Mouse (Mus musculus) common myeloid progenitor, adult 5-6 weeks (primary cell): ENCODE data around the gene Gm27179. TPM values are rescaled to one million over a fixed set of nuclear protein-coding genes. Genes with fewer than 3 reads are reported as not detected.
A peak's percentile ranks its signal among the peaks of the same experiment; 100 is the strongest.
"Not testable (repeated sequence)": the region's sequence is repeated elsewhere in the genome, so short reads cannot be mapped to it uniquely, and the experiment has no call there.

Experiments
- ATAC-seq: replicated peaks from 2 replicates; pipeline ENCODE4 v1.8.0; 2016; ENCODE audit warnings: low read depth, mild to moderate bottlenecking, moderate TSS enrichment, inconsistent platforms; ENCODE audit not compliant: poor library complexity, severe bottlenecking
- total RNA-seq: library from RNA; stranded (forward); fragments of 200-1000, 187-1606 nt; gene quantifications from 2 replicates; pipeline ENCODE4 v1.2.3, GENCODE M21; 2017

Gene Gm27179
- total RNA-seq, 1 experiment from 2014 or later: not detected

GRCm38 (mm10) chr14:69485466-69486135 lies 26.7 kb downstream of the Gm27179 start:
- peak; percentile 87 for ATAC-seq

DNA sequence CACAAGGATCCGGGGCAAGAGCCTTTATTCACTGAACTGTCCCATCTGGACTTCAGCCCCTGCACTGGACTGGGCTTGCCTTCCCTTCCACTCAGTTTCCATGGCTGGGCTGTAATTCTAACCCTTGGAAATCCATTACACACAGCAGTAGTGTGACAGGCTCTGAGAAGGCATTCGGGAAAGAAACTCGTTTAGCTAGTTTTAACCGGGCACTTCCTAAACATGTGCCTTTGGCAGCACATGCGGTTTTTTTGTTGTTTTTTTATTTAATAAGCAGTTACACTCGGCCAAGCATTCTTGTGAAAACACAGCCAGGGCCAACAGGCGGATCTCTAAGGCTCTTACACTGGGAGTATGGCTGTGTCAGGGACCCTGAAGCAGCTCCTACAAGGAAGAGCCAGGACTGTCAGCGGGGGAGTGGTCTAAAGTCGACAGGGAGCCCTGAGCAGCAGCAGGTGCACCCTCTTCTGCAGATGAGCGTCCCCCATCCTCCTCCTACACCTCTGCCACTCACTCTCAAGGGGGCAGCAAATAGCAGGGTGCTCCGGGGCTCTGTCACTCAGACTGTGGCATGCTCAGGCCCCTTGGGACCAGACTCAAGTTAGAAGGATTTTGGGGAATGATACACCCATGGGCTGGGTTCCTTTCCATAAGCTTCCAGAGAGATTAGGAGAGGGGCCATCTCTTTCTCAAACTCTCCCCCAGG lies 38.3 kb downstream of the Gm27179 start:
- ATAC-seq: peak; percentile 30; the same call in 1 of the 2 replicates

DNA sequence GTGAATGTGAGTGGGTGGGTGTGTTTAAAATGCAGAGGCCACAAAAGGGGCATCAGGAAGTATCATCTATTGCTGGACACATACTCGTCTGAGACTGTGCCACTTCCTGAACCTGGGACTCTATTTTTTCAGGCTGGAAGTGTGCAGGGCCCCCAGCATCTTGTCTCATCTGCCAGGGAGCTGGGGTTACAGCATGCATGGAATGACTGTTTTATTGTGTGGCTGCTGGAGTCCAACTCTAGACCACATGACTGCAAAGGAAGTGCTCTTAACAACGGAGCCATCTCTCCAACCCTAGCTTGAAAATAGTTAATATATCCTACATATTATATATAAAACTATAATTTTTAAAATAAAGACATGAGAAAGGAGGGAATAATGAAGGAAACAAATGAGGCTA lies 39.0 kb downstream of the Gm27179 start:
- not testable (repeated sequence) for ATAC-seq

DNA sequence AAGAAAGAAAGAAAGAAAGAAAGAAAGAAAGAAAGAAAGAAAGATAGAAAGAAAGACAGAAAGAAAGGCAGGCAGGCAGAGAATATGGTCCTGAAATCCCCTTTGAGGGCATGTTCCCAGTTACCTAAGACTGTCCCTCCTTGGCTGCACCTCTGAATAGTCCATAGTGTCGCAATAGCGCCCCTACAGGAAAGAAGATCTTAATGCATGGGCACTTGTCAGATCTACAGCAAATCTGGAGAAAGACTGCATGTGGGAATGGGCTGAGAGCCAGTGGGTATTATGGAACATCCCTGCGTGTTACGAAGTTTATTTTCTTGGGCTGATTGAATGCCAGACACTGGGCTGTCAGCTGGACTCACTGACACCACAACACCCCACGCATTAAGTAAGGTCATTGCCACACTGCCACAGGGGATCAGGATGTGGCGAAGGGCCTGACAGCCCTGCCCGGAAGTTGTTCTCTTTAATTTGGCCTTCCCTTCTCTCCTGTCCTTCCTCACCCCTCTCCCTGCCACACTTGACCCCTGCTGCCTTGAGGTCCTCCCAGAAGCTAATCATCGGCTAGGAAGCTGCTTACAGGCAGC lies 42.1 kb downstream of the Gm27179 start:
- peak; percentile 53 for ATAC-seq

DNA sequence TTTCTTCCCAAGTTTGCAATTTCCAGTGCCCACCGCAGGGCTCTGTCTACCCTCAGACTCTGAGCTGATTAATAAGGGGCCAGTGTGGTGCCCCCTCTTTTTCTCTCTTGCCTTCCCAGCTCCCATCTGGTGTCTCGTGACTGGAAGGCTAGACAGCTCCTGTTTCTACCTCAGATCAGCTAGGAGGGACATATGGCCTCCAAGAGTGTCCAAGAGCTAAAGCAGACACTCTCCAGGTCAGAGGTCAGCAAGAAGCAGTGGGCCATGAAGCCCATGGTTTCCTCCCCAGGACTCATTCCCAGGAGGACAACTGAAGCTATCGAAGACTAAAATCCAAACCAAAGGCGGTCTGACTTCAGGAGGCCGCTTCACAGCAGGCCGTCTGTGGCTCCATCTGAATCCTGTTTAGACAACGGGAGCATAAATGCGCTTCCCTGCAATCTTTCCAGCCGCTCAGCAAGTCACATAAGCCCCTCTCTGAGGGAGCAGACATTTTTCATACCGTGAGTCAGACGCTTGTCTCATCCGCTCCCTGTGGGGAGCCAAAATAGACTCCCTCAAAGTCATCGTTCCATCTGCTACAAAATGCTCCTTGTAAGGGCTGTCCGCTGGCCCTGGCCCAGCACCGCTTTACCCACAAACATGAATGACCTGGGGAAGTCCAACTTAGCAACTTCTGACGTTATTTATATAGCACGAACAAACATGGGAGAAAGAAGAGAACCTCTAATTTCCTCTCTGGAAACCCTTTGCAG lies 44.6 kb downstream of the Gm27179 start:
- not testable (repeated sequence) for ATAC-seq

DNA sequence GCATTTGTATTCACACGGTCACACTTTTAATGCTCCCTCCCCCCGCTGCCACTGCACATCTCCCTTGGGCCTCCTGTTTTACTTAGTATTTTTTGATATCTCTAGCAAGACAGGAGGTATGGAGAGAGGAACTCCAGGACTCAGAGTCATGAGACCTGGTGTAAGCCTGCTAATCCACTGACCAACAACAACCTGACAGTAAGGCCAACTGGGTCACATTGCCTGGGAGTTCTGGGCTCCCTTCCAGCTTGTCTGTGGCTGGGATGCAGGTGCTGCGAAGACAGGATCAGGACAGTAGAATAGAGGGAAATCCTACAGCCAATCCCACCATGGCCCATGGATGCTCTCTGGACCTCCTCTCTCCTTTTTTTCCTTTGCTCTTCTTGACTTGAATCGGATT lies 47.9 kb downstream of the Gm27179 start:
- ATAC-seq: not testable (repeated sequence)

Other genes starting within 250 kb of the Gm27179 start
- not detected in 2 replicates for gene Synb, start 218.2 kb downstream of the Gm27179 start, total RNA-seq
- 0.49 and 5.1 TPM in 2 replicates for gene Gm16867, start 9.2 kb downstream of the Gm27179 start, total RNA-seq
- 11.1 and 16.2 TPM in 2 replicates for gene Entpd4b, start 42.9 kb upstream of the Gm27179 start, total RNA-seq